Mouse (Mus musculus) forebrain, embryonic 15.5 days (tissue): ENCODE results near the gene Jmjd1c. TPM values are rescaled to one million over a fixed set of nuclear protein-coding genes. Genes with fewer than 3 reads are reported as not detected.

Experiments used
- ATAC-seq: fragments of 200-750 bp; cut with Nextera tagmentation; replicated peaks from 2 replicates; pipeline ENCODE4 v1.8.0; 2017; ENCODE audit warnings: mild to moderate bottlenecking, moderate TSS enrichment, moderate library complexity
- H3K27ac ChIP-seq: fragments of 300-500 bp; sonication (generic); replicated peaks from 2 replicates; pipeline ENCODE4 v1.5.1; 2015; ENCODE audit warnings: mild to moderate bottlenecking, inconsistent platforms
- H3K27me3 ChIP-seq: fragments of 300-500 bp; sonication (generic); 2 replicates; pipeline ENCODE4 v1.6.1; 2015; ENCODE audit warnings: inconsistent platforms
- H3K36me3 ChIP-seq: fragments of 300-500 bp; sonication (generic); 2 replicates; pipeline ENCODE4 v1.6.1; 2015; ENCODE audit warnings: mild to moderate bottlenecking, inconsistent platforms
- H3K4me1 ChIP-seq: fragments of 300-500 bp; sonication (generic); 2 replicates; pipeline ENCODE4 v1.6.1; 2015; ENCODE audit warnings: inconsistent platforms
- H3K4me2 ChIP-seq: fragments of 300-500 bp; sonication (generic); replicated peaks from 2 replicates; pipeline ENCODE4 v1.6.1; 2015; ENCODE audit warnings: mild to moderate bottlenecking, inconsistent platforms
- H3K4me3 ChIP-seq: fragments of 300-500 bp; sonication (generic); 2 replicates; pipeline ENCODE4 v1.5.1; 2015; ENCODE audit warnings: mild to moderate bottlenecking, inconsistent platforms
- H3K9ac ChIP-seq: fragments of 300-500 bp; sonication (generic); replicated peaks from 2 replicates; pipeline ENCODE4 v1.6.1; 2015; ENCODE audit warnings: mild to moderate bottlenecking, inconsistent platforms
- H3K9me3 ChIP-seq: fragments of 300-500 bp; sonication (generic); 2 replicates; pipeline ENCODE4 v1.6.1; 2016; ENCODE audit warnings: inconsistent platforms
- WGBS: fragments of 180-500 bp; shearing (Covaris S2); methylation state at CpG from one replicate; pipeline ENCODE4 v1.1.7; 2015; ENCODE audit warnings: mixed read lengths; 5-methylcytosine and 5-hydroxymethylcytosine counted together
- polyA plus RNA-seq: library from polyadenylated mRNA; unstranded; fragments of >200 nt; fragmentation: Nextera tagmentation; extraction: Ambion mirVana; gene quantifications from 2 replicates; pipeline ENCODE4 v1.2.1, GENCODE M21; 2015

Jmjd1c gene
- polyA plus RNA-seq, 1 experiment from 2014 or later = 64.1 TPM

DNA sequence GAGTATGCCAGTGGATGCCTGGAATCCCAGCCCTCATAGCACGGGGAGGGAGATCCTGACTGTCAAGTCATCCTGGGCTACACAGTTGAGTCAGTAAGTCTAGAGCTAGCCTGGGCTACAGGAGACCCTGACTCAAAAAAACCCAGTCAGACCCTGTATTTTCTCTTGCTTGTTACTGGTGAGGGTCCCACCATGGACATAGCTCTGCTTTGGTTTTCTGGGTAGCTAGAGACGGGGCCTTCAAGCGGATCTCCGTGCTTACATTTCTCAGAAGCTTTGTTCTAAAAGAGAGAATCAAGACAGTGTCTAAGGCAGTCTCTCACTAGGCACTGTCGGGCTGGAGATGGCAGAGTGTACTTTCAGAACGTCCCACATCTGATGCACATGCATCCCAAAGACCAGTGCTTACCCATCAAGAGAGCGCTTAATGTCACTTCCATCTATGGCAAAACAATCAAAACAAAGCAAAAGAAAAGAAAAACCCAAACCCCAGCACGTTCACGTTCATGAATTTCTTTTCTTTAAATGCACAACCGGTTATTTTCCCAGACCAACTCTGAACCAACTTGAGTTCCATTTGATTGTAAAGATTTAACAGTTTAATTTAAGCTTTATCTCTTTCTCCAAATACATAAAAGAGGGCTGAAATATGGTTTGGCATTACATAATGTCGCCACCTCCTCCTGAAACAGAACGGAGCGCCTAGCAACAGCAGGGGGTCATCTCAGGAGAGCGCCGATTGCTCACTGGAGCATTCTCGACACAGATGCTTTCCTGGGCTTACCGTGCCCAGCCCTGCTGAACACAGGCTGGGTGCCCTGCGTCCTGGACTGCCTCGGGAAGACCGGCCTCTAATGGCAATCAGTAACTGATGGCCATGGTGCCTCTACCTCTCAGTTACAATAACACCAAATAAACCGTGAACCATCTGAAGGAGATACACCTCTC is 19.7 kb upstream of the Jmjd1c start:
- Histone ChIP-seq H3K4me2 (no peak overlapping the region), H3K36me3 (no peaks in the 10 kb centered on the region), H3K4me1 (peaks cover 14% of the 10 kb centered on the region), H3K9me3 (no peaks in the 10 kb centered on the region), H3K4me3 (no peak overlapping the region), H3K27ac (peak overlapping the region; percentile 33; the same call in 1 of the 2 replicates), H3K9ac (no peak overlapping the region), H3K27me3 (no peaks in the 10 kb centered on the region)
- peak; percentile 61; the same call in 1 of the 2 replicates for ATAC-seq
- 51% methylated on average over 21 of the region's 21 CpGs for WGBS

DNA sequence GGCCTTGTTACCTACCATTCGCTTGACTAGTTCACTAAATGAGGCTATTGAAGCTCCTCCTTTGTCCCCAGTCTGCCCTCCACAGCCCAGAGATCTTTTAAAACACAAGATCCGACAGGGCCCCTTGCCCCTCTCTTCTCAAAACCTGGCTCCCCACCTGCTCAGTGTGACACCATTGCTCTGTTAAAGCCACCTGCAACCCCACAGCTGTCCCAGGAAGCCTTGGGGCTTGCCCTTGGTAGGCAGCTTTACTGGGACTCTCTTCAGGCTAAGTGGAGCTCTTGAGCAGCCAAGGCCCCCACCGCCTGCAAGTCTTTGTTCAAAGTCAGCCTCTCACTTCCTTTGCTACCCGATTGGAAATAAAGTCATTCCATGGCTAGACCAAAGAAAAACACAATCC is 16.9 kb upstream of the Jmjd1c start:
- H3K27ac ChIP-seq = no peak overlapping the region
- no peak overlapping the region for H3K9ac ChIP-seq
- ATAC-seq = no peak
- no peak overlapping the region for H3K4me3 ChIP-seq
- no peaks in the 10 kb centered on the region for H3K9me3 ChIP-seq
- H3K4me2 ChIP-seq = no peak overlapping the region
- WGBS = 45% methylated on average over 4 of the region's 4 CpGs
- H3K27me3 ChIP-seq = no peaks in the 10 kb centered on the region
- no peaks in the 10 kb centered on the region for H3K36me3 ChIP-seq
- H3K4me1 ChIP-seq = peaks cover 23% of the 10 kb centered on the region

DNA sequence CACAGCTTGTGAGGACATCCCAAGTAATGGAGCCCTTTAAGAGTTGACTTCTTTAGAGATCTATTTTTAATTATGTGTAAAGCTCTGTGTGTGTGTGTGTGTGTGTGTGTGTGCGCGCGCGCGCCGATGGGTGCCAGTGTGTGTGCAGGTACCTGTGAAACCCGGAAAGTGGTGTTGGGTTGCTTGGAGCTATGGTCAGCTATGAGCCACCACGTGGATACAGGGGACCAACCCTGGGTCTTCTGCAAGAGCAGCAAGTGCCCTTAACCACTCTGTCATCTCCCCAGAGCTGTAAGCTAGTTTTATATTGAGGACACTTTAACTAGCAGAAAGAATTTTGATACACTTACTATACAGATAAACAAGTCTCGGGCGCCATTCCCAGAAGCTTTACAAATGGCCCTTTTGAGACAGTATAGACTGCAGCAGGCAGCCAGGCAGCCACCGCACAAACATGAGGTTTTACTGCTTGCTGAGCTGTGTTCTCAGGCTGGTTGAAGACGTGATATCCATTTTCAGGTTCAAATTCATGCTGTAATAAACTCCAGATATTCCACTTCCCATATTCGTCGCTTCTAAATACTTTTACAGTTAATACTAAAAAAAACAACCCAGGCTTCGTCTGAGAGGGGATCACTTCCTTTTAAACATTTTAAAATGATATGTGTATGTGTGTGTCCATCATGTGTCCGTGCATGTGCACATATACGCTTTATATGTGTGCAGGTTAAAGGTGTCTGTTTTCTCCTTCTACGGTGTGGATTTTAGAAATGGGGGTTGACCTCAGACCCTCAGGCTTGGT is 14.5 kb upstream of the Jmjd1c start:
- no peaks in the 10 kb centered on the region for H3K27me3 ChIP-seq
- H3K9ac ChIP-seq = no peak overlapping the region
- no peak overlapping the region for H3K4me3 ChIP-seq
- no peak for ATAC-seq
- no peaks in the 10 kb centered on the region for H3K36me3 ChIP-seq
- H3K4me2 ChIP-seq = no peak overlapping the region
- peaks cover 32% of the 10 kb centered on the region for H3K4me1 ChIP-seq
- WGBS = 87% methylated on average over 18 of the region's 18 CpGs
- H3K9me3 ChIP-seq = no peaks in the 10 kb centered on the region
- H3K27ac ChIP-seq = no peak overlapping the region

DNA sequence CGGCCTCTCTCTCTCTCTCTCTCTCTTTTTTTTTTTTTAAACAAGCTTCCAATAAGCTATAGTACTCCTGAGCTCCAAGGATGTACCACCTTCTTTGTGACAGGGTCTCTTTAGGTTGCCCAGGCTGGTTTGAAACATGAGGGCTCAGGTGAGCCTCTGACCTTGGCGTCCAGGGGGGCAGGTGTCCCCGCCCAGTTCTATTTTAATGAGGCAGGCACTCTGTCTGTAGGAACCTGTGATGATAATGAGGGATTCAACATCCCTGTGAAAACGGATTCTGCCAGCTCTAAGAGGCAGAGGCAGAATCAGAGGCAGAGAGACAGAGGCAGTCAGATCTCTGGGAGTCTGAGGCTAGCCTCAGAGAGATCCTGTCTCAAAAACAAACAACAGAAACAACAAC is 13.4 kb upstream of the Jmjd1c start:
- H3K4me1 ChIP-seq = peaks cover 27% of the 10 kb centered on the region
- WGBS = 85% methylated on average over 4 of the region's 4 CpGs
- H3K4me2 ChIP-seq = no peak overlapping the region
- ATAC-seq = no peak
- no peak overlapping the region for H3K9ac ChIP-seq
- H3K36me3 ChIP-seq = no peaks in the 10 kb centered on the region
- H3K4me3 ChIP-seq = no peak overlapping the region
- no peaks in the 10 kb centered on the region for H3K9me3 ChIP-seq
- no peaks in the 10 kb centered on the region for H3K27me3 ChIP-seq
- no peak overlapping the region for H3K27ac ChIP-seq

DNA sequence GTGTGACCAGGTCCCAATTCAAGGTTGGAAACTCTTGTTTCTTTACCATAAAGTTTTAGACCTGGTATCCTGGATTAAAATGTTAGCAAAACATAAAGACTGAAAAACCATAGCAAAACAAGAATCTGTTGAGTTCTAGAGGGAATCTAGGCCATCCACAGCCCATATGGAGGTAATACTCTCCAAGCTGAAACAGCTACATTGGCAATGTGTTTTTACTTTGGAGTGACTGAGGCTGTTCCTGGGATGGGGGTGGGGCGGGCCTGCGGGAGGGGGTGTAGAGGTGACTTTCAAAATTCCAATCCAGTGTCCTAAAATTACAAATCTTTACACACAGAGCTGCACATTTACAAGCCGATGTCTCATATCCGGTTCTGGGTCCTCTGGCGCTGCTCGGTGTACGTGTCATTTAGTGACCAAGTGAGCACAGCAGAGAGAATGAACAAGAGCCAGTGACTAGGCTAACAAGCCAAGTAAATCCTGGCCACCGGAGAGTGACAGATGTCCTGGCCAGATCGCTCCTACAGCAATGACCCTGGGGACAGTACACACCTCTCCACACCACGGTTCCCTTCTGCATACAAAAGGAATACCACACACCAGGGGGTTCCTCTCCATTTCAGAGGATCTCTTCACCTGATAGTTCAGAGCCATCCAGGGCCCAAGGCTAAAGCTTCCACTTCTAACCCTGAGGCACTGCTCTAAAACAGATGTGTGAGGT is 12.3 kb upstream of the Jmjd1c start:
- no peaks in the 10 kb centered on the region for H3K27me3 ChIP-seq
- ATAC-seq = 0 out of 2 replicates have a peak, but pooled peaks have one; percentile 13
- no peak overlapping the region for H3K4me3 ChIP-seq
- H3K9me3 ChIP-seq = no peaks in the 10 kb centered on the region
- H3K36me3 ChIP-seq = no peaks in the 10 kb centered on the region
- no peak overlapping the region for H3K9ac ChIP-seq
- no peak overlapping the region for H3K27ac ChIP-seq
- peaks cover 27% of the 10 kb centered on the region for H3K4me1 ChIP-seq
- H3K4me2 ChIP-seq = no peak overlapping the region
- 83% methylated on average over 10 of the region's 10 CpGs for WGBS

DNA sequence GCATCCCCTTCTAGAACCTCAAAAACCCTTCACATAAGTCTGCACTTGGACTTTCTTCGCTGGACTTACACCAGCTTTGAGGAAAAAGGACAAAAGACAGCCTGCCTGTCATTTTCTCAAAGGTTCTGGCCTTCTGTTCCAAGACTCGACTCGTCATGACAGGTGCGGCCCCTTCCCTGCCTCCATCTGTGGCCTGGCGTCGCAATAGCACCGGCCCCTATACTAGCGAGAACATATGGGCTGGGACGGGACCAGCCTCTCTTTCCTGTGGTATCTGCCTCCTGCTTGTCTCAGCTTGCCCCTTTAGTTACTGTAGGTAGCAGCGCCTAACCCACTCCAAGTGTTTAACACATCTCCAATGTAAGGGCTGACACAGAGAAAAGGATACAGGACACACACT is 10.8 kb upstream of the Jmjd1c start:
- no peak overlapping the region for H3K9ac ChIP-seq
- 0 out of 2 replicates have a peak, but pooled peaks have one; percentile 43 for ATAC-seq
- WGBS = 48% methylated on average over 10 of the region's 10 CpGs
- H3K9me3 ChIP-seq = no peaks in the 10 kb centered on the region
- H3K36me3 ChIP-seq = no peaks in the 10 kb centered on the region
- H3K27ac ChIP-seq = 0 out of 2 replicates have a peak overlapping the region, but pooled peaks have one; percentile 14
- H3K4me3 ChIP-seq = no peak overlapping the region
- H3K4me1 ChIP-seq = peaks cover 22% of the 10 kb centered on the region
- H3K27me3 ChIP-seq = no peaks in the 10 kb centered on the region
- H3K4me2 ChIP-seq = no peak overlapping the region

DNA sequence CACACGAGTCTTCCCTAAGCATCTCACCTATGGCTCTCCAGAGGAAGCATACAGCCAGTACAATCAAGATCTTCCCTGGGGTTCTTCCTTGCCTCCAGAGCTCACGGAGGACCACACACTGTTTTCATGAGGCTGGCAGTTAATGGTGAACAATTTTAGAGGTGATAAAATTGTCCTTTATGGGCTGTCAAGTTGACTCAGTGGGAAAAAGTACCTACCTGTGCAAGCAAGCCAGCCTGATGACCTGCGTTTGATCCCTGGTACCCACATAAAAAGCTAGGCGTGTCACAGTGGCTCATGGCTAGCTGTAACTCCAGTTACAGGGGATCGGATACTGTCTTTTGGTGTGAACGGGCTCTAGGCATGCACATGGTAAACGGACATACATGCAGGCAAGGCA is 10.0 kb upstream of the Jmjd1c start:
- ATAC-seq = no peak
- Histone ChIP-seq H3K36me3 (no peaks in the 10 kb centered on the region), H3K4me1 (peaks cover 22% of the 10 kb centered on the region), H3K27ac (no peak overlapping the region), H3K9me3 (no peaks in the 10 kb centered on the region), H3K27me3 (no peaks in the 10 kb centered on the region), H3K9ac (no peak overlapping the region), H3K4me2 (no peak overlapping the region), H3K4me3 (no peak overlapping the region)
- 95% methylated on average over 7 of the region's 7 CpGs for WGBS

DNA sequence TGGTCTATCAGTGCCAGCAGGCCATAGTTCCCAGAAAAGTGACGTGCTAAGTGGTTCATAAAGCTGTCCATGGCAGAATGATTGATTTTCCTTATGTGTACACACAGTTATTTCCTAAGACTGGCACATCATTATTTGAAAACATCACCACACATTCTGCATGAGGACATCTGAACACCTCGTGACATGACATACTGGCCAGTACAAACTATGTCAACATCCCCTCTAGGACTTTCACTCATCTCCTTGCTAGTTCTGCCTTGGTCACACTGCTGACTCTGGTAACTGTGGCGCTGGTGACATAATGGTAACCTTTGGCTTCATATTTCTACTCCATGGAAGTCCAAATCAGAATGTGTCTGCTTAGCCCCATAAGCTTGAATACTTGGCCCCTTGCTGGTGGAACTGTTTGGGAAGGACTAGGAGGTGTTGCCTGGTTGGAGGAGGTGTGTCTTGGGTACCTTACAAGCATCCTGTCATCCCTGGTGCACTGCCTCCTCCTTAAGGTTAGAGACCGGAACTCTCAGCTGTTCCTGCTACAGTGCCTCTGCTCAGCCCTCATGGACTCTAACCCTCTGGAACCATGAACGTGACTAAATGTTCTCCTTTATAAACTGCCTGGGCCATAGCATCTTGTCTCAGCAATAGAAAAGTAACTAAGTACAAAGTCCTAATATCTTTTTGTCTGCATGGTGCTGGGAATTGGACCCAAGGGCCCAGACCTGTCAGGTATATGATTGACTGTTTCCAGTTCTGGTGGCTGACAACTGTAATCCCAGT is 8.3 kb upstream of the Jmjd1c start:
- Histone ChIP-seq H3K27ac (no peak overlapping the region), H3K4me3 (no peak overlapping the region), H3K36me3 (no peaks in the 10 kb centered on the region), H3K9me3 (no peaks in the 10 kb centered on the region), H3K9ac (no peak overlapping the region), H3K4me2 (no peak overlapping the region), H3K27me3 (no peaks in the 10 kb centered on the region), H3K4me1 (peaks cover 17% of the 10 kb centered on the region)
- WGBS = 92% methylated on average over 5 of the region's 5 CpGs
- ATAC-seq = no peak

DNA sequence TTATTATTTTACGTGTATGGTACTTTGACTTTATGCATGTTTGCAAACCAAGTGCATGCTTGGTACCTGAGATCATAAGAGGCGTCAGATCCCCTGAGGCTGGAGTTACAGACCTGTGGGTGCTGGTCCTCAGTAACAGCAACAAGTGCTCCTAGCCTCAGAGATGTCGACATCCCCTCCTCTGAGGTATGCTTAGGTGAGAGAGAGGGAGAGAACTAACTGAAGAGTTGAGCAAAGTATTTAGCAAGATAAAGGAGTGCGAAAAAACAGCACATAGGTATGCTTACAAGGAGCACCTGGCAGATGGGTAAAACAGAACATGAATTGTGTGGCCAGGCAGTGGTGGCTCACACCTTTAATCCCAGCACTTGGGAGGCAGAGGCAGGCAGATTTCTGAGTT is 5.3 kb upstream of the Jmjd1c start:
- Histone ChIP-seq H3K4me1 (peaks cover 14% of the 10 kb centered on the region), H3K27me3 (no peaks in the 10 kb centered on the region), H3K4me3 (no peak overlapping the region), H3K4me2 (no peak overlapping the region), H3K9me3 (no peaks in the 10 kb centered on the region), H3K36me3 (no peaks in the 10 kb centered on the region), H3K27ac (no peak overlapping the region), H3K9ac (no peak overlapping the region)
- 97% methylated on average over 4 of the region's 4 CpGs for WGBS
- no peak for ATAC-seq

DNA sequence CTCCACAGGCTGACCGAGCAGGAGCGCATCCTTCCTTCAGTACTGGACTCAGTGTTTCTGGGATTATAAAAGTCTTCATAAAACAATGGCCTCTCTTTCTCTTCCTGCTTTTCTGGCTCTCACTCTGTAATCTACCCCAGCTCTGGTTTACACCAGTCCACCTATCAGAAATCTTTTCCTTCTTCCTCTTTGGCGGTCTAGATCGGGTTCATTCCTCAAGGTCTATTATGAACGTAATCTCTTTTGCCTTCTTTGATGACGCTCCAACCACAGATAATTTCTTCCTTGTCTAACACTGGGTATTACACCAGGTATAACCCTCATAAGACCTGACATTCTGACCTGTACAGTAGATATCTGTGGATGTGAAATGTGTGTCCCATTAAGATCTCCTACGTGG is 1.0 kb upstream of the Jmjd1c start:
- no peaks in the 10 kb centered on the region for H3K9me3 ChIP-seq
- no peak for ATAC-seq
- H3K4me2 ChIP-seq = peak overlapping the region; percentile 72; the same call in 1 of the 2 replicates
- H3K9ac ChIP-seq = no peak overlapping the region
- 87% methylated on average over 7 of the region's 7 CpGs for WGBS
- no peaks in the 10 kb centered on the region for H3K36me3 ChIP-seq
- no peak overlapping the region for H3K27ac ChIP-seq
- peaks cover 36% of the 10 kb centered on the region for H3K4me1 ChIP-seq
- H3K4me3 ChIP-seq = no peak overlapping the region
- no peaks in the 10 kb centered on the region for H3K27me3 ChIP-seq
